Mouse (Mus musculus) cerebellum, adult 8-10 months (tissue): ENCODE data around the gene Lca5.

ENCODE experiments used
- DNase-seq: peaks from one replicate; pipeline ENCODE4 v3.0.0; 2022

The Lca5 gene

DNA sequence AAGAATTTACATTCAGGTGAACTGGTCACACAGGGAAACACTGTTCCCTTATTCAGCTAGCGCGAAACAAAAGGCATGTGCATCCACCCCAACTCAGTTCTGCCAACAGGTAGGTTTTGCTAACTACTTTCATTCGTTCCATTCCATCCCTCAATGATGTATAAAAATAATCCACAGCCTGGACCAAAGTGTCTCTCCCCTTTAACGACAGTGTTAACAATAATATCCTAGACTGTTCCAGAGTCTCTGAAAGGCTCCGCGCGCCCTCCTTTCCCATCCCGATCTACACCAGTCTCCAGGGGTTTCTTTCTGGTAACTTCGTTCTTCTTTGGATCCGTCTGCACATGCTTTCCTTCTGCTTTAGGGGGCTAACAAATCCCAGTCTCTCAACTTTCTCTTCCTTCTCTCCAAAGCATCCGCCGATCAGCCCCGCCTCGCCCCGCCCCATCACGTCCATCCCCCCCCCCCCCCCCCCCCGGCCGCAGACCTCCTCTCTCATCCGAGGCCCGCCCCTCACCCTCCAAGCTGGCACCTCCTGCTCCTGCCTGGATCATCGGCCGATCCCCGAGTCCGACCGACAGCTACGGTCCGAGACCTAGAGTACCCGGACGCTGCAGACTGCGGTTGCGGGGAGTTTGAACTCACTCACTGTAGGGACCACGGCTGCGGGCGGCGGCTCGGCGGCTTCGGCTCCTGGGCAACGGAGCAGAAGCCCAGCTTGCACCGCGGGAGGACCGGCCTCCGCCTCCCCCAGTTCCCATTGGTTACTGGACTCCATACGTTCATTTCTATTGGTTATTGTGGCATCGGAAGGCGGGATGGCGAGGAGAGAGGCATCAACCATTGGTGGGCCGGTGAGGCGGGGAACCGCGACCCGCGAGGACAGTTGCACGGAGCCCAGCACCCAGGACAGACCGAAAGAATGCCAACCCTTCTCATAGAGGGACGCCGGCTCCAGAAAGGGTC lies at the start of gene Lca5:
Lca5 (minus strand) TSS at position 736 of the 966 bp plus-strand sequence.
- peak; percentile 96 for DNase-seq

DNA sequence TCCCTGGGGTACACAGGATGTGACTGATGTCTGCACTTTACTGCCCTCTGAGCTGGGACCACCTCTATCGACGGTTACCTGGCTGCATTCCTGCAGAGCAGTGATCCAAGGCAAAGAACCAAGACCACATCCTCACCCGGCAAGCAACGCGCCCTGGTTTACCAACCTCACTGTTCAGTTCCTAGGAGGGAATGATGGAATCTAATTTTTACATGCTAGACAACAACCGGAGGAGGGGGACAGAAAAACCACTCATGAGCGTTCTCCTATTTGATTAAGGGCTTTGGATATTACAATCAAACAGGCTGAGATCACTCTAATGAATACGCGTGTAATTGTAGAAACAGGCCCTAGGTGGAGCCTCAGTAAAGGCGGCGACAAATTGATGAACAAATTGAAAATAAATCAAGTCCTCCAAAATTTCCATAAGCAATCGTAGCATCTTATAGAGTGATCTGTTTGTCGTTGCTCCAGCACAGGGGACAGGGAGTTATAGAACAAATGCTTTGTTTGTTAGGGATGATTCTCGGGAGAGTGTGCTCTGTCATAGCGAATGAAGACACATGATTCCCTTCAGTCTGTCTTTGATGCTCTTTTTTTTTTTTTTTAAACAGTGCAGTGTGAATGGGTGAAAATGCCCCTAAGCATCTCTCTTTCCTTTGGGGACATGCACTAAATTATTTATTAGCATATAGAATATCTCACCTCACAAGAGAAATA lies 47.7 kb upstream of the Lca5 start:
- peak; percentile 50 for DNase-seq

DNA sequence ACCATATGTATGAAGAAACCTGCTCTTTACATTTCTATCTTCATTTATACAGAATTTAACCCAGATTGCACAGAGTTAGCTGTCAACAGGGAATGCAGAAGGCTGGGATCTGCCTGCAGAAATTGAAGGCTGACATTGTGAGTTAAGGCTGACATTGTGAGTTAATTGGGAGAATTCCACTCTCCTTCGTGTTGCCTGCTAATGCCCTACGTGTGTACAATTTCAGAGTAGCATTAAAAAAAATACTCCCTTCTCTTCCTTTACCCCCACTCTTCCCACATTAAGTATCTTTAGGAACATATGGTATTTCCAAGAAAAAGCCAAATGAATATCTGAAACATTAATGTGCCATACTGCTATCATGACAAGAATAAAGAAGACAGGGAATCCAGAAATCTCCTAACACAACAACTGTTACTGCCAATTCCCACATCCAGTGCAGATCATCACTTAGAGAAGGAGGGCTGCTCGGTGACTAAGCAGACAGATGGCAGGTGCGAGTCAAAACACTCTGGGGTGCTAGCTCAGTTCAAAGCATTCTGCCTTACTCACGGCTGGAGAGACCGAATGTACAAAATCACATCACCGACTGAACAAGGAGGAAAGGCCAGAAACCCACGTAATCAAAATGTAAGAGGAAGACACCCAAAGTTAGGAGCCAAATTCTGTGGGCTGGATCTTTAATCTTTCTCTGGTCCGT lies 47.0 kb upstream of the Lca5 start:
- peak; percentile 47 for DNase-seq

DNA sequence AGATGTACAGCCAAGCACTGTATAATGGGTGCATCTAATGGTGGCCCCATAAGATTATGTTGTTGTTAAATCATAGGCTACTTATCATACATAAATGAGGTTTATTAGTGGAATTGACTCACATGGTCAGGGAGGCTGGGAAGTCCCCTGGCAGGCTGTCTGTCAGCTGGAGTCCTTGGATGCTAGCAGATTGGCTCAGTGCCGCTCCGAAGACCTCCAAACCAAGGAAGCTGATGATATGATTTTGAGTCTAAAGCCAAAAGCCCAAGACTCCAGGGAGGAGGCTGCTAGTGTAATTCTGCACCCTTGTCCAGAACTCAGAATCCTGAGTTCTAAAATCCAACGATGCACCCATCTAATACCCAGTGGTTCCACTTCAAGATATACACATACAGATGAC lies 45.0 kb upstream of the Lca5 start:
- no peak for DNase-seq

DNA sequence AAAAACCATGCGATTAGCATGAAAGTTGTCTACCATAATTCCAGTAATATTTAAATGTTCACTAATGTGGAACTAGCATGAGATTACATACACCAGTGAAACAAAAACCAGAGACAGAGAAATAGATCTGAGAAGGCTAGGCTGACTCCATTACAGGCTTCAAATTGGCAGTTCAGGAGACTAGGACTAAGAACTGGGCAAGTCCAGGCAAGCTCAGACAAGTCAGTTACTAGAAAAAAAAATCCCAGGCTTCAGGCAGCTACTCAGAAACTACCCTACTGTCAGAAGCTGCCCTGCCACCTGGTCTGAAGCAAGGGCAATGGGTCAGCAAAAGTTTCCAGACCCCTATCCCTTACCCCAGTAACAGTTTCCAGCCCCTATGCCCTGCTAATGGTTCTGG lies 44.4 kb upstream of the Lca5 start:
- DNase-seq, result no peak

DNA sequence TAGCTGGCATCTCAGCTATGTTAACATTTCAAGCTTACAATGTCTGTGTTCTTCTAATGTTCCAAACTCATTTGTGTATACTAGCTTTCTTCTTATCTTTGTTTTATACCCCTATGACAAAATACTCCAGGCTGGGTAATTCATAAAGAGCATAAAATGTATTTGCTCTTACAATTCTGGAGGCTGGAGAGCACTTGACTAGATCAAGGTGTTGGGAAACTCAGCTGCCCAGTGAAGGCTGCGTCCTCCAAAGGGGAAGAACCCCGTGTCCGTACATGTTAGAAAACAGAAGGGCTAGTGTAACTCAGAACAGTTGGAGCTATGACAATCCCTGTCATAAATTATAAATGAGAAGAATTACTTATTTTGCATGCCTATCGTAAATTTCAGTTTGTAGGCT lies 42.5 kb upstream of the Lca5 start:
- DNase-seq, result no peak

DNA sequence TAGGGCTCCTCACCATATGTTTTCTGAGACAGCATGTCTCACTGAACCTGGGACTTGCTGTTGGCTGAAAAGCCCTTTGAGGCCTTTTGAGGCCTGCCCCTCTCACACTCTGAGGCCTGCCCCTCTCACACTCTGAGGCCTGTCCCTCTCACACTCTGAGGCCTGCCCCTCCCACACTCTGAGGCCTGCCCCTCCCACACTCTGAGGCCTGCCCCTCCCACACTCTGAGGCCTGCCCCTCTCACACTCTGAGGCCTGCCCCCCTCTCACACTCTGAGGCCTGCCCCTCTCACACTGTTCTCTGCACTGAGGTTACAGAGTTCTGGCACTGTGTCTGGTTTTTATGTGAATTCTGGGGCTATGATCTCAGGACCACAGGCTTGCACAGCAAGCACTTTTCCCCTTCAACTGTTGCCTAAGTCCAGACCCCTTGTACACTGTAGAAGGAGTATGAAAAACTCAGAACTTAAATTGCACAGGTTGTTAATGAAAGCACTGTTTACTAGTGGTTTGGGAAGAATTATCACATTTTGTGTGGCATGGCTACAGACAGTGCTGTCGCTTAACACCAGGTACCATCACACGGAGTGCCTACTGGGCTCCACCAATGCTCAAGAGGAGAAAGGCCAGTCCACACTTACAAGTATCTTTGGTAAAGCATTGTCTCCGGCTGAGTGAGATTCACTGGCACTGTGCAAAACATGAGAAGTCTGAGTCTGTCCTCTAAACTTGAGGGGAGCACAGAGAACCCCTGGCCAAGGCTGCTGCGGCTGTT lies 41.4 kb upstream of the Lca5 start:
- no peak for DNase-seq

DNA sequence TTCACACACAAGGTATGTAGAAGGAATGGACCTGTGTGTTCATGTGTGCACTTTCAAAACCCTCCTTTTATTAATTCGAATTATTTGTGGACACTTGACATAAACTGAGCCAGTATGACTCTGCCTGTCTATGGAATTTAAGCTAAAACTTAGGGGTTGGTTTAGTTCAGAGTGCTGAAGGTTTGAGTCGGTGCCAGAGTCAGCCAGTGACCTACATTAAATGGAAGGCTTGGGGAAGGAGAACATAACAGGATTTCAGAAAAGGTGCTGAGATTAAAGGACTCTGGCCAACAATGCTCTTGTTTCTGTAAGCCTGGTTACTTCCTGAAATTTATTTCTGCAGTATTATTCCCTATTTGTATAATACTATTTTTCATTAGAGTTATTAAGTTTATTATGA lies 28.9 kb upstream of the Lca5 start:
- DNase-seq, result no peak

DNA sequence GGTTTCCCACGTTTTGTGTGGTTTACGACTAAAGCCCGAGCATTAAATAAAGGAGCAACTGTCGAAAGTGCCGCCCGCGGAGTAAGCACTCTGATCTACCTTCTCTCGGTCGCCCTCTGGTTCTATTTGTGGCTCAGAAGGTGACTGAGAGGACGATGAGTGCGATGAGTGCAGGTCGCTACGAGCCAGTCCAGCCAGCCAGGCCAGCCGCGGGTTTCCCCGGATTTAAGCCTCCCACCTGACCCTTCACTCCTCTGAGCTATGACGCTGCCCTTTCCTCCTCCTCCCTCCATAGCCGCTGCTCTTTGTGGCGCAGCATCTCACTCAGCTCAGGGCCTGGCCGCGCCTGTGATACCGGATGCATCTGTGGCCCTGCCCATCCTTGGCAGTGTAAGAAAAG lies 6.8 kb upstream of the Lca5 start:
- peak; percentile 68 for DNase-seq

DNA sequence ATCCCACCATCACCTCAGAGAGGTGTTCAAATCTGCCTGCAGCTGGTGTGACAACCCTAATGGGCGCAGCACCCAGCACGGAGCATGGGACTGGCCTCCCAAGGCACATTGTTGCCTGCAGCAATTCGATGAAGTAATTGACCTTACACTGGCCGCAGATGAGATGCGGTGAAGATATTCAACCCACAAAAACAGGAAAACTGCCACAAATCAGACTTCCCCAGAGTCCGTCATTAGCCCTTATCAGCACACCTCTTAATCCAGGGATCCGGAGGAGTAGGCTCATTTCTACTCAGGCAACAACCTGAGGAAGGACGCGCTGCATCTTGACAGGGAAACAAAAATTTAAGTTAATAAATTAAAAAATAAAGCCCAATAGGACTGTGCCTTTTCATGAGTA lies 6.2 kb upstream of the Lca5 start:
- DNase-seq, result no peak

DNA sequence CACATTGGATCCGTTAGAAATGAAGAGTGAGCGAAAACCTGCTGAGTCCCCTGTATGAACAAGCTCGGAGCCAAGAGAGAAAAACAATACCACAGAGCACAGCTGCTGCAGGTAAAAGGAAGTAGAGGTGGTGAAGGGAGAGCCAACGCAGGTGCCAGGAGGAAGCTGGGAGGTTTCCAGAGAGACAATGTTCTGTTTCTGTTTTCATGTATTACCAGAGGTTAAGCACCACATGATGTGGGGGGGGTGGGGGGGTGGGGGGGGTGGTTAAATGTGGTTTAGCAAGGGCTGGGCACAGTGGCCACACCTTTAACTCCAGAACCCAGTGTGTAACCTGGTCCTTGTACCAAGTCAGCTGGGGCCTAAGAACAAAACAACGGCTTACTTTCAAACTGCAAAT lies 3.3 kb downstream of the Lca5 start:
- DNase-seq, result no peak

DNA sequence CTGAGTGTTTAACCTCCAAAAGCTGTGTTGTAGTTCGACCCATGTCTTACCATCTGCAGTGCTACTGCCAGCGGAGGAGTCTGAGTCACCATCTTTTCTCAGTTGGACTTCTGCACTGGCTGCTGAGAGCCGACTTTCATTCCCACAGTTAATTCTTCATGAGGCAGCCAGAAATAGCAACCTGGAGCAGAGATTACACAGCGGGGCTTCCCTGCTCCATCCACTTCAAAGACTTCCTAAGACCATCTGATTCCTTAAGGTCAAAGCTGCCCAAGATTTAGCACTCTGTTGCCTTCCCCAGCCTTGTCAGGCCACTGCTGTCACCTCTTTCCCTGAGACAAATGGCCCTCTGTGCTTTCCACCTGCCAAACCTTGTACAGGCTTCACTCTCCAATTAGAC lies 6.4 kb downstream of the Lca5 start:
- peak; percentile 50 for DNase-seq

DNA sequence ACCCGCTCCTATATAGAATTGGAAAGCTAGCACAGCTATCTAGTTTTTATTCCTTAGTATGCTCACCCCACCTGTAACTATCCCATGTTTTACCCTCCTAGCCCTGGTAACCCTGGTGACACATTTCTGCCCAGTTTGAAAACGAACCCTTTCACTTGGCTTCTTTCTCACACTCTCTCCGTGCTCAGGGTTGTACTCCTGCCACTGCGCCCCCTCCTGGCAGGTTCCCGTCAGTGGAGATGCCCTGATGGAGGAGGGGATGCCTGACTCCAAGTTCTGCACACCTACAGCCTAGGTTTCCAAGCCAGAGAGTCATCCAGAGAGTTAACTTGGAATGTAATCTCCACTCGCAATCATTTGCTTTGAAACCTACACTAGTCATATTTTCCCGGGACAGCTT lies 7.3 kb downstream of the Lca5 start:
- DNase-seq, result no peak

DNA sequence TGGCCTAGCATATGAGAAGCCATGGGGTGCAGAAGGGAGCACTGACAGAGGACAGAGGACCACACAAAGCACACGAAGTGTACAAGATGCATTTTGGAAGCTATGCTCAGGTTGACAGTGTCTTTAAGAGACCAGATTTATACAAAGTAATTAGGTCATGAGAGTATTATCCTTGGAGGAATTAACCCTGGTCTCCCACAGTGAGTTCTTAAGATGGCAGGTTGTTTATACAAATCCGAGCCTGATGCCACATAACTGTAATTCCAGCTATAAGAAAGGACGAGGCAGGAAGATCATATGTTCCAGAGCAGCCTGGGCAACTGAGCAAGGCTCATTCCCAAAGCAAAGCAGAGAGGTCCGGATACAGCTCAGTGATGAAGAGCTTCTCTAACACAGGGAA lies 13.0 kb downstream of the Lca5 start:
- DNase-seq, result no peak

DNA sequence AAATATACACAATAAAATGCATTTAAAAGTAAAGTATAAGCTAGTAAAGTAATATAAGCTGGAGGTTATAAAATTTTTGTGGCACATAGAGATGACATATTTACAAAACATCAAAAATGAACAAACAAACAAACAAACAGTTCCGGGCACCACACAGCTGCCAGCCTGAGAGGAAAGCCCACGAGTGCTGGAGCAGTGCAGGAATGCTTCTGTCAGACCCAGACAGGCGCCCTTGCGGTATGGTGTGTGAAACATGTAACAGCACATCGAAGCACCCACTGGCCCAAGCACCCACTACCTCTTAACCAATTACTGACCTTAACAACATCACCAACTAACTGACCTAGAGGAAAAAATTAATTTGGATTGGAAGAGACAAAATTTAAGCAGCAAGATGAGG lies 22.0 kb downstream of the Lca5 start:
- DNase-seq, result no peak

DNA sequence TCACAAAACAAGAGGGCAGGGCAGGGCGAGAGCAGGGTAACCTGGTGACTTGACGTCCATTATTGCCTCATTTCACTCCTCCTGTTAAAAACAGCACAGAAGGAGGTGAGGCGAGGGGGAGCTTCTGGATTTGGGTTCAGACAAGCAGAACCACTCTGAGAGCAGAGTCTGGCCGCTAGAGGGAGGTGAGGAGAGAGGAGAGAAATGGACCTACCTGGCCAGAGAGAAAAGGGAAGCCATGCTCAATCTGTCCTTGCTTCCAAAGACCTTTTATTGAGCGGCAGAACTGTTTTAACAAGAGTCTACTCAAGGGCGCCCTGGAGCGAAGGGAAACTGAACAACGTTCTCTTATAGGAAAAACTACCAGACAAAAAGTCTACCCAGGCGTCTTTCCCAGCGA lies 27.9 kb downstream of the Lca5 start:
- no peak for DNase-seq

DNA sequence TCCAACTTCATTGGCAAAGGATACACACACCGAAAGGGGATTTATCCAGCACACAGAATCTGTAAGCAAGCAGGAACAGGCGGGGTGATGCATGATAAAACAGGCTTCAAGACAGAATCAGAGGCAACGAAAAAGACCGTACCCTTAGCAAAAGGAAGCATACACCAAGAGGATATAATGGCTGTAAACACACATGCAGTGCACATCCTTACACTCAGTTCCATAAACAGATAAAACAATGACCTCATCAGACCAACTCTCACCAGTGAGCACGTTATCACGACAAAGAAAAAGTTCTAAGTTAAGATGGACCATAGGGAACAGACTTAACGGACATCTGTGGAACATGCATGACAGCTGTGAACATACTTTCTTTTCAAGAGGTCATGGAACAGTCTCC lies 35.8 kb downstream of the Lca5 start:
- no peak for DNase-seq

DNA sequence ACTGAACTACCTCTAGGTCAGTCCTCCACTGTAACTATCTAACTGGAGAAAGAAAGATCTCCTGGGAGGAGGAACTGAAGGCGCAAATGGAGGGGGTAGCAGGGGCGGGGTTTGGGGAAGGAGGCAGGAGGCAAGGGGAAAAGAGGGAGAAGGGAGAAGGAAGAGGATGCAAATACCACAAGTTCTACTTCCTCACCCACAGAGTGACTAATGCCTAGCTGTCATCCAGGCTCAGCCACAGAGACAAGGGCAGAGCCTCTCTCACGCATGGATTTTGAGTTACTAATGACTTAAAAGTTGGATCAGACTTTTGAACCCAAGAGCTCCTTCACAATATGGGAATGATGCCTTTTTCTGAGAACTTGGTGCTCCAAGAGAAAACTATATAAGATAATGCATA lies 40.1 kb downstream of the Lca5 start:
- no peak for DNase-seq

DNA sequence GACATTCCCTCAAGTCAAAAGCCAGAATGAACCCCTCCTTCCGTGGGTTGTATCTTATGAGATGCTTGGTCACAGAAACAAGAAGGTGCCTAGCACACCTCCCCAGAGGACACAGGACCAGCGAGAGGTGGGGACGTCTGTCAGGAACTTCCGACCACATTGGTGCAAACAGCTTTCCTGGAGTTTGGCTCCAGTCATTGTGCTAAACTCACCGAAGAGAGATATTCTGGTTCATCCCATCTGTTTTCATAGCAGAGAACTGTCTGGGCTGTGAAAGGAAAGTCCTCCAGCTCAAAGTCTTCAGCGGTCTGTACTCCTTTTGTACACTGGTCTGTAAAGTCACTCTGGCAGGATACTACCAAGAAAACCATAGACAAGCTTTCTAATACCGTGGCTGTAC lies 41.5 kb downstream of the Lca5 start:
- DNase-seq, result no peak

DNA sequence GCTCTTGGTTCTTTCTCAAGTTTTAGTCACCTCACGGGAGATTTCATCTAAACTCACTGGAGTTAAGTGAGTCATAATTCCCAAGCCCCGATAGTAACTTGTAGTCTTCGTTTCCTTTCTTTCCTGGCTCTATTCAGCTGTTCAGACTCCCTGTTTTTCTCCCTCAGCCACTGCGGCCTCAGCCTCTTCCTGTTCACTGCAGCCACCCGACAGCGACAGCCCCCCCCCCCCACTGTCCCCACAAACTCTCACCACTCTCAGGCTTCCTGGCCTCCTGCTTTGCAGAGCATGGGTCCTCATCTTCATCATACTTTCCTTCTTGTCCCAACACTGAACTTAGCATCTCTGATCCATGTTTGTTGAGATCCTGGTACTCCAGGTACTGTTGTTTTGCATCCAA lies 42.7 kb downstream of the Lca5 start:
- no peak for DNase-seq

DNA sequence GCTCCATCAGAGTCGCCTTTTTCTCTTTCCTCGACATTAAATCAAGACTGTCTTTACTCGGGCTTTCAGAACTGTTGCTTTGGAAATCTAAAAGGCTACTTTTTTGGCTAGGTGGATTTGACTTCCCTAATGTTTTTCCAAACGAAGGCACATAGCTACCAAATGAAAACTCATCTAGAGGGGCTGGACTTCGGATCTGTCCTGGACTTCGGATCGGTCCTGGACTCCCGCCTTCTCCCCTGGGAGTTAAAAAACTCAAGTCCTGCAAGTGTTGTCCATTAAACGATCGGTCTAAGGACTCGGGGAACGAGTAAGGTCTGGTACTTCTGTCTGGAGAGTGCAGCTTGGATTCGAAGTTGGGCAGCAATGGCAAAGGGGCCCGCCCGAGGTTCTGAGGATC lies 45.5 kb downstream of the Lca5 start:
- no peak for DNase-seq

DNA sequence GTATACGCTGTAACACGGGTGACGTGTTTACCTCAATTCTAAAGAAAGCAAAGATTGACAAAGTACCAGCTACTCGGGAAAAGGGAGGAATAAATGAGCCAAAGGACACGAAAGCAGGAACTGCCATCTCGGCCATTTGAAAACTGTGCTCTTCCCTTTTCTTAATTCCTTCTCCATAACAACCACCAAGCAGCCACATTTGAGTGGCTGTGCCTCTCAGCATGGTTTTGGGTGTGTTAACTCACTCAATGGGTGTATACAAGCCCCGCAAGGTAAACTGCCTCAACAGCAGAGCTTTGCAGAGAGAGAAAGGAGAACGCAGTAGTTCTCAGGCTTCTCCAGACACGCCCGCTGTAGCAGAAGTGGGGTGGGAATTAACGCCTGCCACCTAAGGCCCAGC lies 48.9 kb downstream of the Lca5 start:
- DNase-seq, result no peak

DNA sequence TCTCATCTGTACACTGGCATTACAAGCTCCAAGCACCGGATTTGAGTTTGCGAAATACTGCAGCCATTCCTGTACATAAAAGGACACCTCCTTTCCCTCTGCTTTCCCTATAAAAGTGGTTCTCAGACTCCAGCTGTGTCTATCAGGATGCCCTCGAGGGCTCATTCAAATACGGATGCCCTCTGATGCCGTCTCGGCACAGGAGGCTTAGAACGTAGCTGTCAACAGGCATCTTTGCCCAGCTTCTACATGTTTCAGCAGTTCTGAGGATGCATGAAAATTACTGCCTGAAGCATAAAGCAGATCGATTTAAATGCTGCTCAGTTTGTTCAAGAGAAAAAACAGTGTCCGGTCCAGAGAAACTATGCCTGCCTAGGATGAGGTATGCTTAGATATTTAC lies 51.4 kb downstream of the Lca5 start:
- no peak for DNase-seq
